Mouse (Mus musculus) small intestine, adult 2 months (tissue): ENCODE data around the gene Tbc1d10a. TPM values are rescaled to one million over a fixed set of nuclear protein-coding genes. Genes with fewer than 3 reads are reported as not detected.
A peak's percentile ranks its signal among the peaks of the same experiment; 100 is the strongest.

ENCODE experiments used
- H3K27ac ChIP-seq: fragments of 200-500 bp; 2 replicates; pipeline ENCODE4 v1.5.1; 2012; ENCODE audit warnings: low read depth, low read length, control low read depth, inconsistent platforms; ENCODE audit not compliant: insufficient read depth
- H3K27me3 ChIP-seq: fragments of 200-500 bp; 2 replicates; pipeline ENCODE4 v1.6.1; 2012; ENCODE audit warnings: mild to moderate bottlenecking, moderate library complexity, low read length, inconsistent platforms; ENCODE audit not compliant: control insufficient read depth, insufficient read depth
- H3K36me3 ChIP-seq: fragments of 200-500 bp; 2 replicates; pipeline ENCODE4 v1.6.1; 2012; ENCODE audit warnings: mild to moderate bottlenecking, low read length, control low read depth, inconsistent platforms; ENCODE audit not compliant: control insufficient read depth, insufficient read depth
- H3K4me1 ChIP-seq: fragments of 200-500 bp; 2 replicates; pipeline ENCODE4 v1.6.1; 2012; ENCODE audit warnings: low read length, inconsistent platforms, mixed read lengths; ENCODE audit not compliant: control insufficient read depth, insufficient read depth, insufficient read length
- H3K4me3 ChIP-seq: fragments of 200-500 bp; 2 replicates; pipeline ENCODE4 v1.5.1; 2012; ENCODE audit warnings: low read depth, mild to moderate bottlenecking, control low read depth, inconsistent platforms, low read length, moderate library complexity
- CTCF ChIP-seq: fragments of 200-500 bp; IDR thresholded peaks from 2 replicates; pipeline ENCODE4 v1.5.1; 2012; ENCODE audit warnings: low read depth, mild to moderate bottlenecking, control low read depth, inconsistent platforms, low read length, moderate library complexity, mixed read lengths; ENCODE audit not compliant: insufficient replicate concordance, insufficient read length; ENCODE audit errors: extremely low read depth
- POLR2A ChIP-seq: fragments of 200-500 bp; IDR thresholded peaks from 2 replicates; pipeline ENCODE4 v1.6.1; 2012; ENCODE audit warnings: low read depth, mild to moderate bottlenecking, control low read depth, inconsistent platforms, low read length, moderate library complexity
- WGBS: fragments of 180-500 bp; shearing (Covaris S2); methylation state at CpG from one replicate; pipeline ENCODE4 v1.1.7; 2018; 5-methylcytosine and 5-hydroxymethylcytosine counted together
- polyA plus RNA-seq: library from polyadenylated mRNA; depleted of rRNA; stranded (reverse); fragments of >200 nt; gene quantifications from 2 replicates; pipeline ENCODE4 v1.2.3, GENCODE M21; 2012

The Tbc1d10a gene
- polyA plus RNA-seq, 1 experiment: 32.0 TPM

DNA sequence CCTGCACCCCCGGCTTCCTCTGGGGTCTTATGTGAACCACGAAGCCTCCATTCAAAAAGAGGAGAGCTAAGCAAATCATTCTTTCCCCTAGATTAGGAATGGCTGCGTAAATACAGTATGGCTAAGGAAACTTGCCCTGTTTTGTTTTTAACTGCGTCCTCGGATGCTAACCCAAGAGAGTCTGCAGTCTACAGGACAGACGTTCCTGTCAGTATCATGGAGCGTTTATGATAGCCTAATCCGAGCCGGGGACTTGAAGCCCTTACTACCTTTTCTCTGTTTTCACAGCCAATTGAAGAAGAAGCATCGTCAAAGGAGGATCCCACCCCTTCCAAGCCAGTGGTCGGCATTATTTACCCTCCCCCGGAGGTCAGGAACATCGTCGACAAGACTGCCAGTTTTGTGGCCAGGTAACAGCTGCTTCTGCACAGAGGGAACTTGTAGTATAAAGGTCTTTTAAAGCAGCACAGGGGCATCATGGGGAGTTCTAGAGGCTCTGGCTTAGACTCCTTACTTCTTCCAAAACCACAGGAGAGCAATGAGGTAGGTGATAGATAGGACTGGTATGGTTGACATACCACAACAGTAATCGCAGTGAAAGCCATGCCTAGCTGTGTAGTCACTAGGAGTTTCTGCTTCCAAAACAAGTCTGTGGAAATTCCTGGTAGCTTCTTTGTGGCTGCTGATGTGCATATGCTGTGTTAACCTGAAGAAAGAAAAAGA is 25.7 kb upstream of the Tbc1d10a start:
- Histone ChIP-seq H3K36me3 (peaks cover 25% of the 10 kb centered on the region), H3K4me3 (peak overlapping the region; percentile 87), H3K27ac (peak overlapping the region; percentile 75), H3K27me3 (no peaks in the 10 kb centered on the region), H3K4me1 (peaks cover 4% of the 10 kb centered on the region; the same call in 1 of the 2 replicates)
- no peak for TF ChIP-seq CTCF
- TF ChIP-seq POLR2A: no peak
- 3% methylated on average over 15 of the region's 15 CpGs for WGBS

DNA sequence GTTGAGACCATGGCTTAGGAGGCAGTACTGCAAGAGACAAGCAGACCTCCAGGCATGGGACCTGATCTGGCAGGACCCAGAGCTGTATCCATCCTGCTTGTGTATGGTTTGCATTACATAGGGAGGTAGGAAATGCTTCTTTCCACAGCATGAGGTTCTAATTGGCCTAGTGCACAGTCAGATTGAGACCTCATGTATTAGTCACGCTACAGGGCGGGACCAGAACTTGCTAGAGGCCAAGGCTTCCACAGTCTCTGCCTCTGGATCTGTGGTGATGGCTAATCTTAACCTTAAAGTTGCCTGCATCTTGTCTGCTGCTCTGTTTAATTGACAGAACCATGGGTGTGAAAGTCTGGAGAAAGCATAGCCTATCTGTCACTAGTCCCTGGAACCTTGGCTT is 21.9 kb upstream of the Tbc1d10a start:
- Histone ChIP-seq H3K27me3 (no peaks in the 10 kb centered on the region), H3K4me1 (peaks cover 4% of the 10 kb centered on the region; the same call in 1 of the 2 replicates), H3K27ac (no peak overlapping the region), H3K4me3 (no peak overlapping the region), H3K36me3 (peaks cover 57% of the 10 kb centered on the region)
- WGBS: 82% methylated on average over 2 of the region's 2 CpGs
- TF ChIP-seq POLR2A: no peak
- no peak for TF ChIP-seq CTCF

DNA sequence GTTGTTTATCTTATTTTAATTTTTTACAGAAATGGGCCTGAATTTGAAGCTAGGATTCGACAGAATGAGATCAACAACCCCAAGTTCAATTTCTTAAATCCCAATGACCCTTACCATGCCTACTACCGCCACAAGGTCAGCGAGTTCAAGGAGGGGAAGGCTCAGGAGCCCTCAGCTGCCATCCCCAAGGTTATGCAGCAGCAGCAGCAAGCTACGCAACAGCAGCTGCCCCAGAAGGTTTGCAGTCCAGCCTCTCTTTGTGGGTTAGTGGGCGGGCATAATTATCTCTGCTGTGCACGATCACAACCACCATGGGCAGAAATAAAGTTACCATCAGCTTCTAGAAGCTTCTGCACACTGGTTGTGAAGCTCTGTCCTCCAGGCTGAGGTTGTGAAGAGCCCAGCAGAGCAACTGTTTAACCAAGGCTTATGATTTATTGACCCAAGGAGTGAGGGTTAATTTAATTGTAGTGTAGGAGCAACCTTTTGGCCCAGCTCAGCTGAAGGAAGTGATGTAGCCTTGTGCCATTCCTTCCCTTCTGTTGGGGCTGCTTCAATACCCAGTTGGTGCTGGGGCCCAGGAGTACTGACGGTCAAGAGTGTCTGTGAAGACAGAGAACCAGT is 20.0 kb upstream of the Tbc1d10a start:
- no peaks in the 10 kb centered on the region for H3K27me3 ChIP-seq
- H3K27ac ChIP-seq: no peak overlapping the region
- TF ChIP-seq CTCF (no peak), POLR2A (no peak)
- H3K36me3 ChIP-seq: peaks cover 71% of the 10 kb centered on the region
- no peak overlapping the region for H3K4me3 ChIP-seq
- WGBS: 75% methylated on average over 7 of the region's 7 CpGs
- H3K4me1 ChIP-seq: 0 out of 2 replicates have a peak, but pooled peaks cover 2% of the 10 kb centered on the region

DNA sequence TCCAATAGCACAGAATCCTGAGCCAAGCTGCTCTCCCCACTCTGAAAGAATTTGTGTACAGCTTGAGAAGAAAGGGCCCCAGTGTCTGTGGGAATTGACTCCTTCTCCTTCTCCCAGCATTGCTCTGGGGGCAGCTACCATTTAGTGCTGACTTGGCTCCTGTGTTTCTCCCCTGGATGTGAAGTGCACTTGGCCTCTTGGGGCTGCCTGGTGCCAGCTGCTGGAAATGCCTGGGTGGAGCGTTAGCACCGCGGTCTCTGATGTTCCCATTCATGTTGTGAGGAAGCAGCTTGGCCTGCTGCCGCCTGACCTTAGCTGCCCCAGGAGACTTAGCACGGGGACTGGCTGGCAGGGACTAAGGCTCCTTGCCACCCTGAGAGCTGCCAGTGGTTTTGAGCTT is 12.0 kb upstream of the Tbc1d10a start:
- Histone ChIP-seq H3K4me3 (no peak overlapping the region), H3K4me1 (no peaks in the 10 kb centered on the region), H3K27me3 (no peaks in the 10 kb centered on the region), H3K27ac (no peak overlapping the region), H3K36me3 (peaks cover 95% of the 10 kb centered on the region)
- TF ChIP-seq CTCF (no peak), POLR2A (no peak)
- WGBS: 71% methylated on average over 5 of the region's 5 CpGs

DNA sequence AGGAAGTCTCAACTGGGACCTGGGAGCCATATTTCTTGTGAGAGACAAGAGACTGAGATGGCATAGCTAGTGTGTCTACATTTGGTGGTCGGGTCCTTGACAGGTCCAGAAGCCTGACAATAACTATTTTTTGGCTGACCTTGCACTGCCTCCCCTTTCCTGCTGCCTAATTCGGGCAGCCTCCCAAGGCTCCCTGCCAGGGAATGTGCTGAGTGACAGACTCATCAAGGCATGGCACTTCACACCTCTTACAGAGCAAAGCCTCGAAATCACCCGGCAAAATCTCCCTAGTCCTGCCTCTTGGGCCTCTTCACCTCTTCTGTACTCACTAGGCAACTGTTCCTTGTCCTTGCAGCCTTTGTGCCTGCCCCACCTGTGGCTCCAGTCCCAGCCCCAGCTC is 8.9 kb upstream of the Tbc1d10a start:
- H3K4me3 ChIP-seq: no peak overlapping the region
- TF ChIP-seq POLR2A (no peak), CTCF (no peak)
- no peaks in the 10 kb centered on the region for H3K27me3 ChIP-seq
- WGBS: 79% methylated on average over 4 of the region's 4 CpGs
- no peak overlapping the region for H3K27ac ChIP-seq
- H3K36me3 ChIP-seq: peaks cover 89% of the 10 kb centered on the region
- no peaks in the 10 kb centered on the region for H3K4me1 ChIP-seq

DNA sequence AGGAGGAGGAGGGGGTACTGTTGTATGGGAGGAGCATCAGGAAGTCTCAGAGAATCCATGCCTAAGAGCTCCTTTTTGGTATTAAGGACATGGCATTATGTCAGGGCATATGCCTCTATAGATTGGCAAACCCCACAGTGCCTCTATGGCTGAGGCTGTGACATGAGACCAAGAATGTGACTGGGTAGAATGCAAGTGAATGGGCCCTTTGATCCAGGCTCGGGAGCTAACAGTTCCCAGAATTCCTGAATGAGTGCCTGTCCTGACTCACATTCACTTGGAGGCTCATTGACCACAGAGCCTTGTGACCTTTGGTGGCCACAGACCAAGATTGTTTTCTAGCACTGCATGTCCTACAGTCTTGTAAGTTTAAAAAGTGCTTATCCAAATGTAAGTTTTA is 4.5 kb upstream of the Tbc1d10a start:
- no peaks in the 10 kb centered on the region for H3K27me3 ChIP-seq
- no peak overlapping the region for H3K4me3 ChIP-seq
- no peaks in the 10 kb centered on the region for H3K4me1 ChIP-seq
- no peak overlapping the region for H3K27ac ChIP-seq
- no peak for TF ChIP-seq POLR2A
- no peak for TF ChIP-seq CTCF
- H3K36me3 ChIP-seq: peaks cover 46% of the 10 kb centered on the region
- WGBS: 56% methylated on average over 1 of the region's 1 CpGs

DNA sequence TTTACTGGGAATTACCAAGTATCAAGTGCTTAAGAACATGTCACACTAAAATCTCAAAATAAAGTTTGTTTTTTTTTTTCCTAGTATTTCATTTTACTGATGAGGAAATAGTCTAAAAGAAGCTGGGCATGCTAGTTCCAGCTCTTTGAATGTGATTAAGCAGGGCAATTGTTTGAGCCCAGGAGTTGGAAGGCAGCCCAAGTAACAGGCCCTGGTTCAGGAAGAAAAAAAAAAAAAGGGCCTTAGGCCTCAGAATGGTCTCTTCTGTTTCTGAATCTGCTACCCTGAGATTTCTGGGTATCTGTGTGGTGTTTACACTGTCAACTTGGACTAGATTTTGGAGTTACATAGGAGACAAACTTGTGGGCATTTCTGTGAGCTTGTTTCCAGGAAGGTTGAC is 3.1 kb upstream of the Tbc1d10a start:
- H3K27me3 ChIP-seq: no peaks in the 10 kb centered on the region
- peaks cover 32% of the 10 kb centered on the region for H3K36me3 ChIP-seq
- H3K4me1 ChIP-seq: peaks cover 5% of the 10 kb centered on the region; the same call in 1 of the 2 replicates
- TF ChIP-seq CTCF (no peak), POLR2A (no peak)
- H3K27ac ChIP-seq: no peak overlapping the region
- H3K4me3 ChIP-seq: no peak overlapping the region
